Mouse (Mus musculus) spleen, postnatal 10 days (tissue): Measurements from ENCODE around the gene Stk11ip.

Experiments
- DNase-seq, 2 experiments: peaks; one replicate each; pipeline ENCODE4 v3.0.0; 2021 to 2022; ENCODE audit warnings: low spot score in 2 of 2

The Stk11ip gene

DNA sequence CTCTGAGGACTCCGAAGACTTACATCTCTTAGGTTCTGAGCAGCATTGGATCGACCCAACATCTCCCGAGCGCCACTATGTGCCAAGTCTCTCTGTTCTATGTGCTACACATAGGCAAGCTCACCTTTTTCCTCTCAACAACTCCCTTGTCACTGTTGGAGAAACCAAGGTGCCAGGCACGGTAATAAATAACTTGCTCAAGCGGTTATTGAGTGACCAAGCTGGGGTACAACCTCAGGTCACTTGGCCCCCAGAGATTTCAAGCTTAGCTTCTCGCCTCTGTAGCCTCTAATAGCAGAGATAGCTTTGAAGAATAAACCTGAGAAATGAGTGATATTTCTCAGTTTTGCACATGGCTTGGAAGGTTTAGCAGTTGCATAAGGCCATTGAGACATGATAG, 20.2 kb downstream of the Stk11ip start:
- no peak for DNase-seq

DNA sequence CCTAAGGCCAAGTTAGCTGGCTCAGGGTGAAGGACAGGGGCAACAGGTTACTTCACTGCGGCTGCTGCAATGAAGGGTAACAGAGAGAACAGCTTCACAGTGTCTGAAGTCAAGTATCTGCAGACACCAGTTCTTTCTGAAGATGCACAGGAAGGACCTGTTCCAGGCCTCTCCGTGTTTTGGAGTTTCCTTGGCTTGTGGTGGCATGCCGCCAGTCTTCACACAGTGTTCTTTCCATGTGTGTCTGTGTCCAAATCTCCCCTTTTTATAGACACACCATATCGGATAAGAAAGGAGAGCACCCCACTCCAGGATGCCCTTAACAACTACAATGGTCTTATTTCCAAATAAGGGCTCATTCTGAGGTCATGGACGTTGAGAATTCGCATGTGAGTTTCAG, 23.0 kb downstream of the Stk11ip start:
- DNase-seq: no peak

DNA sequence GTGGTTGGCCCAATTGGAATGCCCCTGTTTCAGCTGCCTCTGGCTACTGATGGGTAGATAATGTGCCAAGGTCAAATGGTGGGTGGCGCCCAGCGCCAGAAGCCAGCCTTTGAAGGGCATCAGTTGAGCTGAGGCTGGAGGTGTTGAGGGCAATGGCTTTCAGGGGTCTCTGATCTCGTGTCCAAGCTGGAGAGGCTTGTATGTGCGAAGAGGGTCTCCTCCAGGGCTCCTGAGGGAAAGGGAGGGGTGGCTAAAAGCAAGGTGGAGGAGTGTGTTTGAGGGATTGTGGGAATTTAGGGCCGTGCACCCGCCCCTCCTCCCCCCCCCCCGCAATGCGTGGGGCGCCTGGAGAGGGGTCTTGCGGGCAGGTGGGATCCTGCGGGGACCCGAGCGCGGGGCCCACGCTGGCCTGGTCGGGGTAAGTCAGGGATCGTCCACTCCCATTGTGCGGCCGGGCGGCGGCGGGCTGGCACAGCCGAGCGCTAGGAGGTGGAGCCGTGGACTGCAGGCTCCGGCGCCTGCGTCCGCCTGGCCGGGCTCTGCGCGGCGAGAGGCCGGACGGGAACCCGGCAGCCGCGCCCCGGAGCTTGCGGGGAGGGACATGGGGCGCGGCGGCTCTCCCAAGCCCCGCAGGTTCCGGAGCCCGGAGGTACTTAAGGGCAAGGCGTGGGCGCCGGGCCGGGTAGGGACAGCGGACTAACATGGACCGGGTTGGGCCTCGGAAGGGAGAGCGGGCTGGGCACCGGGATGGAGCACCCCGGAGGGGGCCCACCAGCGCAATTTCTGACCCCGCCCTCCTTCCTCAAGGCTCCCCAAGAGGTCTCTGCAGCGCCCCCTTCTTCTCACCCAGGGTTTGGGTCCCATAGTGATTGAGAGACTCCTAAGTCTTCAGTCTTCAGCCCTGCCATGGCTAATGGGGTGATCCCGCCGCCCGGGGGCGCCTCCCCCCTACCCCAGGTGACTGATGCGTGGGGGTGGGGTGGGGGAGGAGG, 24.9 kb downstream of the Stk11ip start, which contains the start of gene Slc4a3:
Gene Slc4a3 (plus strand): TSS at position 302 of the 992 bp plus-strand sequence.
- DNase-seq: no peak

DNA sequence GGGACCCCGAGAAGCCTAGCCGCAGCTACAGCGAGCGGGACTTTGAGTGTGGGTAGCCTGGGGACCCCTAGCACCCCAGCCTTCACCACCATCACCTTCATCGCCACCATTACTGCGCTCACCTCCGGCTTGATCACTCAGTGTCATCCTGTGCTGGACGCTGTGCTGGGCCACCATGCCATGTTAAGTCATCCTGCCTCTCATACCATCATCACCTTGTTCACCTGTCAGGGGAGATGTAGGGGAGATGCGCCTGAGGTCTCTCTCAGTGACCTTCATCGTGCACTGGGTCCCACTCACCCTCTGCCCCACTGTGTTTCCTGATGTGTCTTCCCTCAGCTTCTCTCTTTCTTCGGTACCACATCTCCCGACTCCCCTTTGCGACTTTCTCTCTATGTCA, 26.0 kb downstream of the Stk11ip start:
- DNase-seq: no peak

DNA sequence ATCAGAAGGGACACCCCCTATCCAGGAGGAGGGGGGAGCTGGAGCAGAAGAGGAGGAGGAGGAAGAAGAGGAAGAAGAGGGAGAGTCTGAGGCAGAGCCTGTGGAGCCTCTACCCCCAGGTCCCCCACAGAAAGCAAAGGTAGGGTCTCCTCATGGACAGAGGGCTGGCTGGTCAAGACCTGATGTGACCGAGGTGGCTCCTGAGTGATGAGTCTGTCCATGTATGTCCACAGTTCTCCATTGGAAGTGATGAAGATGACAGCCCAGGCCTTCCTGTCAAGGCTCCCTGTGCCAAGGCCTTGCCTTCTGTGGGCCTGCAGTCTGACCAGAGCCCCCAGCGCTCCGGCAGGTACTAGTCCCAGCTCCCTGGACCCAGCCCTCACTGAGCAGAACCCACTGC, 26.8 kb downstream of the Stk11ip start:
- no peak for DNase-seq

DNA sequence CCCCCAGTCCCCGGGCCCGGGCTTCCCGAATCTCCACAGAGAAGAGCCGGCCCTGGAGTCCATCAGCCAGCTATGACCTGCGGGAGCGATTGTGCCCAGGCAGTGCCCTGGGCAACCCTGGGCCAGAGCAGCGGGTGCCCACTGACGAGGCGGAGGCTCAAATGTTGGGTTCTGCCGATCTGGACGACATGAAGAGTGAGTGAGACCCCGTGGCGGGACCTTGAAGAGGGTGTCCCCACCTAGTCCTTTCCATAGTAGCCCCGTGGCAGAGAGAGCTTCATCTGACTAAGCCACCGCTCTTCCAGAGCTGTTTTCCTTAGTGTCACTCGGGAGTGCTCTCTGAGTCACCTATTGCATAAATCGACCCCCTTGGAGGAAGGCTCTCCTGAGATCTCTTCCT, 27.5 kb downstream of the Stk11ip start:
- DNase-seq: no peak

DNA sequence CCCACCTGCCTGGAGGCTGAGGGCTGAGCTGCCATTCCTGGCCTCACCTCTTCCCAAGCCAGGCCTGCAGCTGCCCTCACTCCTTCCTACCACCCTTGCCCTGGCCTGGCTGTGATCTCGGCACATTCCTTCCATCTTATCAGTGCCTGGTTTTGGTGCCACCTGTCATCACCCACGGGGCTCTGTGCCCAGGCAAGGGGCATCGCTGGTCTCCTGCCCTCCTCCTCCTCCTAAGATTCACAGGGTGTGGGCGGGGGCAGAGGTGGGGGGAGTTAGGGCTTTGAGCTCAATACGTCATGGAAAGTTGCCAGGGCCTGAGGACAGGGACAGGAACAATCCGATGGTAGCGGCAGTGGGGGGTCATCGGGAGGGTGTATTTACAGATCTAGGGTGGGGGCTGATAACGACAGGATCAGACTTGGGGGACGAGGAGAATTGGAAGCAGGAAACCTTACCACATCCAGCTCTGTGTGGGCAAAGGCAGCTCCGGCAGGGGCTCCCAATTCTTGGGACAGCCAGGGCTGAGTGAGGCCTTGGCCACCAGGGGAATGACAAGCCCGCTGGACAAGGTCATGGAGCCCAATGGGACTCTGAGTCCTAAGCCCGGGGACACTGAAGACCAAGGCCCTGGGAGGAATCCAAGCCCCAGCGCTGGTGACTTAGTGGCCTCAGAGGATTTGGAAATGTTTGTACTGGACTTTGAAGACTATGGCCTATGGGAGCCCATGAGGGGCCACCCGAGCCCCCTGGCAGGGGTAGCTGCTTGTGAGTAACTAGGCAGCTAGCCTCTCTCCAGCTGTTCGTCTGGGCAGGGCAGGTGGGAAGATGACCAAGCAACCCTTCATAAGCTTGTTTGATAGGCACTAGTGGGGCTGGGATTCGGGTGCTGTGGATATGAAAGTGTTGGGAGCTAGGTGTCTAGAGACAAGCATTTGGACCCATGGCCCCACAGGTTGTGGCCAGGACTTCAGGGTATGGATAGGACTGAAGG, 28.3 kb downstream of the Stk11ip start:
- DNase-seq: no peak

DNA sequence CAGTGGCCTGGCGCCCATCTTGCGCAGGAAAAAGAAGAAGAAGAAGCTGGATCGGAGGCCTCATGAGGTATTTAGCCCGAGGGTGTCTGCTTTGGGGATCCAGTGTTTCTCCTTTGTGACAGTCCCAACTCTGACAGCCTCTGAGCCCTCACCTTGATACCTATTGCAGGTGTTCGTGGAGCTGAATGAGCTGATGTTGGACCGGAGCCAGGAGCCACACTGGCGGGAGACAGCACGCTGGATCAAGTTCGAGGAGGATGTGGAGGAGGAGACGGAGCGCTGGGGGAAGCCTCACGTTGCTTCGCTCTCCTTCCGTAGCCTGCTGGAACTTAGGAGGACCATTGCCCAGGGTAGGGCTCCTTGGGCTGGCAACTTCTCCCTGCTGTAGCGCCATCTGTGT, 29.3 kb downstream of the Stk11ip start:
- no peak for DNase-seq

DNA sequence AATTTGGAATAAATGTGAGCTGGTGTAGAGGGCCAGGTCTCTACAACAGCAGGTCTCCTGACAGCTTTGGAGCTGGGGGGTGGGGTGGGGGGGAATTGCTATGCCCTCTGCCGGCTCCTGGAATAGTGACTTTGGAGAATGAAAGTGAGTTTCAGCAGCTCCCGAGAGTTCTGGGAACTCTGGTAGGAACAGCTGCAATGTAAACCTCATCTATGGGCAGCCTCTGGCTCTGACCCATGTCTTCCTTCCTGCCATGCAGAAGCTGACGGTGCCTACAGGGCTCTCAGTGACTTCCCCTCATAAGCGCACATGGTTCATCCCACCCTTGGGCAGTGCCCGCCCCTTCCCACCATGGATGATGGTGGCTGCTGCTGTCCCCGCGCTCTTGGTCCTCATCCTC, 34.4 kb downstream of the Stk11ip start:
- no peak for DNase-seq

DNA sequence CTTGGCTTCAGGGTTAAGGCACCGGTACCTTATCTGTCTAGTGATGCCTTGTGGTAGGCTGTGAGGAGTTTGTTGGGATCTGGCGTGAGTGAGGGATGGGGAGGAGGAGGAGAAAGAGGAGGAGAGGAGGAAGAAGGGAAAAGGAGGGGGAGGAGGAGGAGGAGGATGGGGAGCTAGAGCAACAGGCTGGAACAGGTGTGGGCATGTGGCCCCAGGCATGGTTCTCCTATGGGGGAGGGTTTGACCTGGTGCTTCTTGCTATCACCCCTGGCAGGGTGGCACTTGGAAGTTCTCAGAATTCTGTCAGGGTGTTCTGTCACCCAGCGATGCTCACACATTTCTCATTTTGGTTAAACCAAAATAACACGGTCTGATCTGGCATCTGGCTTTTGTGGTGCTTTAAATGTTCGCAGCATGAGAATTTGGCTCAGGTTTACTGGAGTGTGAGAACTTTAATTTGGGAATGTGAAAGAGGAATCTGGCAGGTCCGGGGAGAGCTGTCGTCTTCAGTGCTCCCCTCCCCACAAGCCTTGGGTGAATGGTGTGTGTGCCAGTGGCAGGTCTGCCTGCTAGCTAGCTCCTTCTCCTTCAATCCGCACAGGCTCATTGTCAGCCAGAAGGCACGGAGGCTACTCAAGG, 34.9 kb downstream of the Stk11ip start:
- no peak for DNase-seq

DNA sequence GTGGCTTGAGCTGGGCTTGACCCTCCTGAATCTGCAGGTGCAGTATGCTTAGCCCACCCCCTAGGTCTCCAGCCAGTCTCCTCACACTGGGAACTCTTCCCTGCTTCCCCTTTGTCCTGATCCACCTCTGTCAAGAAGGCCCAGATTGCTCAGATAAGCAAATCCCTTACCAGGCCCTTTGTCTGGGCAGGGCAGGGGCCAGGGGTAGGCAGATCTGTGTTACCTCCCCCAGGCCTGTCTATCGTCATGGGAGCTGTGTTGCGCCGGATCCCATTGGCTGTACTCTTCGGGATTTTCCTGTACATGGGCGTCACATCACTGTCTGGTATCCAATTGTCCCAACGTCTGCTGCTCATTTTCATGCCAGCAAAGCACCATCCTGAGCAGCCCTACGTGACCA, 35.7 kb downstream of the Stk11ip start:
- no peak for DNase-seq

DNA sequence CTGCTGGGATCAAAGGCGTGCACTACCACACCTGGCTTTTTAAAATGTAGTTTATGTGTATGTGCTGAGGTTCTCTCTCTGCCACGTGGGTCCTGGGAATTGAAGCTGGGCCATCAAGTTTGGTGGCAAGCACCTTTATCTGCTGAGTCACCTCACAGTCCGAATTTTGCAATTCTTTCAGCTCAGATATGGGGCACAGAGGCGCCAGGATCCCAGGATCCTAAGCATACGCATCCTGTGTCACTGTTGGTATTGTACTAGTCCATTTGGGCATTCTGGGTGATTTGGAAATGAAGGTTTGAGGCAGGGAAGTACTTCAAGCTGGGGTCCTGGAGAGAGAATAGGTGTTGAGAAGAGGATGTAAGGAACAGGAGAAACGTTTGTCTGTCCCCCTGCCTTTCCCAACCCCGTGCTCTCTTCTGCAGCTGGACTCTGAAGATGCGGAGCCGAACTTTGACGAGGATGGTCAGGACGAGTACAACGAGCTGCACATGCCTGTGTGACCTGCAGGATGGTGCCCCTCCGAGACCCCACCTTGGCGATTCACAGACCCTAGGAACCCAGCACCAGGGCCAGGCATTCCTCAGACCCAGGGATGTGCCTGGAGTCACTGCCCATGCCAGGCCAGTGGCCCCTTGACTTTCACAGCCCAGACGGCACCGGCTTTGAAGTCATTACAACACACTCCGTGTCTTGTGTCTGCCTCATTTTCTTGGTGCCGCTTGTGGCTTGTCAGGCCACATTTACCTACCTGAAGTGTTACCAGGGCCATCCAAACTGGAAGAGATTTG, 37.3 kb downstream of the Stk11ip start:
- DNase-seq: no peak

DNA sequence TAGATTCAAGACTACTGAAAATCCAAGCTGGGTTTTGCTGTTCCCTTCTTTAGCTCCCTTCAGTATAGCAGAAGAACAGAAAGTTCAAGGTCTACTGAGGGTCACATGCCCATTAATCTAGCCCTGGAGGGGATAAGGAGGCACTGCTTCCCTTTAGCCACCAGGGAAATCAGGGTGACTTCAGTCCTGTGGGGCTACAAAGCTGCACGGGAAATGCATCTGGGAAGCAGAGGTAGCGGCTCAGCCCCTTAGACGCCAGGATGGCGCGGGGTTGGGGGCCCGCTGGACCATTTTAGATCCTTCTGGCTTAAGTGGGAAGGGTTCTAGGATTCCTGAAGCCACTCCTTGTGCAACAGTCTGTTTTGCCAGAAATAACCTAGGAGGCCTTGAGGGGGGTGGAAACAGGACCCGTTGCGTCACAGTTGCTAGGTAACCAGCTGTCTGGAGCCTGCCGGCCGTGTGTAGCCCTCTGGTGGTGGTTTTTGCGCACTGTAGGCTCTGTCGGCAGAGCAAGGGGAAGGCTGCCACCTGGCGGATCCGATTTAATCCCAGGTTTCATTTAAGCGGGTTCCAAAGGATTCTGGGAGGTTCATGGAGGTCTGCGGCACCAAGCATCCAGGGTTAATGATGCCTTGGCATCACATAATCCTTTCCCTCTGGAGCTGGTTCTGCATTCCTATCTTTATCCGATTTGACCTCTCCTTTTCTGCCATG, 38.0 kb downstream of the Stk11ip start:
- DNase-seq: peak; percentile 51 to 83

DNA sequence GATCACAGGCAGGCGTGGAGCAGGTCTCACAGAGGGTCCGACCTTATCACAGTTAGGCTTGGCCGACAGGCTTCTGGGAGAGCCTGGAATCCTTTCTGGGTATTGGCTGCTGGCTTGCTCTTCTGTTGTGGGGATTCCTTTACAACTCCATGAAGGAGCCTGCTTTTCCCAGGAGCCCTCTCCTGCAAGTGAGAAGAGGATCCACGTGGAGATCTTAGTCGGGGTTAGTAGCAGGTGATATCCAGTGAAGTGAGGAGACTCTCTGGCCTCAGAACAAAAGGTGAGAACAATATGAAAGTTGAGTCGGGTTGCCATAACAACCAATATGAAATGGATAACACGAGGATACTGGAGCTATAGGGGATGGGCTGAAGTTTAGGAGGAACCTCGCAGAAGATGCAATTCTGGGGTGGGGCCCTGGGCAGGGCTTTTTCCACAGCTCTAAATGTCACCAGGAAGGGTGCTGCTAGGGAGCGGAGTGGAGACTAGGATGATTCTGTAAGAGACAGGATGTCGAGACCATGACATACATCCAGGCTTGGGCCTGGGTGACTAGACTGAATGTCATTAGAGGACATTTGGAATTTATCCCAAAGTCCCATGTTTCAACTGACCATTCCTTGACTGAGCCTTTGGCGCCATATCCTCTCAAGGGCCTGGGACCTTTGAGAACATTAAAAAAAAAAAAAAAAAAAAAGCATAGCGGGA, 39.0 kb downstream of the Stk11ip start:
- DNase-seq: no peak

DNA sequence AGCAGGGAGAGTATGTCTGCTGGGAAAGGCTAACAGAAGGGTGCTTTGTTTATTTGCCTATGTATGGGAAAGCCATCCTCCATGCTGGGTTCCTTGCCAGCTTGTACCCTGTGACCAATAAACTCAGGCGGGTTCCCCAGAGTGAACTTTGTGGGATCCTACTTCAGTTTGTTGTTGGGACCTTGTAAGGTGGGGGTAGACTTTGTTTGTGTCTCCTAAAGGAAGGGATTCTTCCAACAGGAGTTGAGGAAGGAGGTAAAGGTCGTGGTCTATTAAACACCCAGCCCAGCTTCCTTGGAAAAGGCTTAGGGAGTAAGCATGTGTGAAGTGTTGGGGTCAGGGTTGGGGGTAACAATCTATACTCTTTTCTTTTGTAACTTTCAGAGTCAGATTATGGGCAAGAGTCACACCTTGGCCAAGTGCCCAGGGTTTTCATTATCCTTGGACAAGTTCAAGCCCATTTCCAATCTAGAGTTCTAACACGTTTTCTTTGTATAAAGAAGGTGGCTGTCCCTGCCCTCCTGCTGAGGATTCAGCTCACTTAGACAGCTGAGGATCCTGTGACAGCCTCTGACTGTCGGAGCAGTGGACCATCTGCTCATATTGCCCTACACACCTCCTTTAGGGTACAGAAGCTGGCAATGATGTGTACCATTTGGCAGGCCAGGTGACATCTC, 40.0 kb downstream of the Stk11ip start:
- no peak for DNase-seq

DNA sequence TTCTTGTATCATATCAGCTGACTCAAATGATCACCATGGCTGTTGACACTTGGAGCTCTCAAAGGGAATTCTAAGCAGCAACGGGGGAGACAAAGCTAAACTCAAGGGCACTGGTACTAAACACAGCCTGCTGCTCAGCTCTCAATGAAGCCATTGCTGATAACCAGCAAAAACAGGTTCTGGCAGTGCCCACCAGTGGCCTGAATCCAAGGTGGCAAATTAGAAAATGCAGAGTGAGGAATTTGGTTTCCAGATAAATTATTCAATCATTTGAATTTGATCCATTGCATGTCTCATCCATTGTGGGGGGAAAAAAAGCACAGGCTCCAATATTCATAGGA, 40.5 kb downstream of the Stk11ip start:
- no peak for DNase-seq

DNA sequence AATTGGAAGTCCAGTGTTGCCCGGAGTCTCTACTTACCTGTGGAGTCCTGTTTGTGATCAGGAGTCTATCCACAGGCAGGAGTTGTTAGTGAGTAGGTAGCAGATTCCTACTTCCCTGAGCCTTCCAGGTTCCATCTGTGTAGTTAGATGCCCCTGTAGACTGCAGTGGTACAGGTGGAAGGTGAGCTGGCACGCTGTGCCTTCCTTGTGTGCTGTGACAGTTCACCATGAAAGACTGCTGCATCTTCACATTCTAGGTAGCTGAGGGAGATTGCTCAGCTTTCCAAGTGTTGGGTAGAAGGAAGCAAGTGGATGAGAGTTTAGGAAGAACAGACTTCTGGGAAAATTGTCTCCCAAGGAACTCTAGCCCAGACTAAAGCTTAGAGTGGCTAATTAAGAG, 42.8 kb downstream of the Stk11ip start:
- DNase-seq: no peak

DNA sequence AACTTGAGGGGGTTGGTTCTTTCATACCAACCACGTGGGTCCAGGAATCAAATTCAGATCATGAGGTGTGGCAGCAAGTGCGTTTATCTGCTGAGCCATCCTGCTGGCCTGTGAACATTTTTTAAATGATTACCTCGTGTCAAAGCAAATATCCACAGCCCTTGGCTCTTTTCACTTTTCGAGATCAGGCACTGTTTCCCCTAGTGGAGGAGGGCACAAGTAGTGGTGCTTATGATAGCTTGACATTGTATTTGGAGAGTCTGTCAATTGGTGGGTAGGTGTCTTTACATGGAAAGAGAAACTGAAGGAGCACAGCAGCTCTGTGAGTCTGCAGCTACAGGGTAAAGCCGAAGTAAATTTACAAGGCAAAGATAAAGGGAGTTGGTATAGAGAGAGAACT, 43.6 kb downstream of the Stk11ip start:
- no peak for DNase-seq

DNA sequence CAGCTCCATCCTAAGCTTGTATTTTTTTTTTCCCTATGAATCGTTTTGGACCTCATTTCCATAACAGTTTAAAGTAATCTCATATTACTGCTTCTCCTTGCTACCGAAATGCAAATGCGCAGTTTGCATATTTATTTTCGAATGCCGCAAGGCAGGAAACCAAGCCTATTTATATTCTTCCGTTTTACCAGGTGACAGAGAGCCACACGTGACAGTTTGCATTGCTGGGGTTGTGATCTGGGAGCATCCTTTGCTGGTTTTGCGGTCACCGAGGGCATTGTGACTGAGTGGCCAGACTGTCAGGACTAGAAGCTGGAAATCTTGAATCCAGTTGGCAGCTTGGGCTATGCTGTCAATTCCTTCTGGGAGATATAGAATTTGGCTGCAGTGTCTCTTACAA, 44.3 kb downstream of the Stk11ip start:
- DNase-seq: peak in 1 of 2 experiments; percentile 41
